Mouse (Mus musculus) forebrain, embryonic 12.5 days (tissue): ENCODE data around the gene Smim17. TPM values are rescaled to one million over a fixed set of nuclear protein-coding genes. Genes with fewer than 3 reads are reported as not detected.

Source experiments
- ATAC-seq: fragments of 200-750 bp; cut with Nextera tagmentation; 2 replicates; pipeline ENCODE4 v1.8.0; 2017; ENCODE audit warnings: moderate TSS enrichment; ENCODE audit not compliant: low FRiP score
- H3K27ac ChIP-seq: fragments of 300-500 bp; sonication (generic); 2 replicates; pipeline ENCODE4 v1.5.1; 2016; ENCODE audit warnings: mild to moderate bottlenecking
- H3K27me3 ChIP-seq: fragments of 300-500 bp; sonication (generic); 2 replicates; pipeline ENCODE4 v1.6.1; 2016; ENCODE audit warnings: mild to moderate bottlenecking
- H3K36me3 ChIP-seq: fragments of 300-500 bp; sonication (generic); replicated peaks from 2 replicates; pipeline ENCODE4 v1.6.1; 2016; ENCODE audit warnings: mild to moderate bottlenecking
- H3K4me1 ChIP-seq: fragments of 300-500 bp; sonication (generic); 2 replicates; pipeline ENCODE4 v1.6.1; 2016
- H3K4me2 ChIP-seq: fragments of 300-500 bp; sonication (generic); 2 replicates; pipeline ENCODE4 v1.6.1; 2016; ENCODE audit warnings: mild to moderate bottlenecking, moderate library complexity
- H3K4me3 ChIP-seq: fragments of 300-500 bp; sonication (generic); replicated peaks from 2 replicates; pipeline ENCODE4 v1.5.1; 2016; ENCODE audit warnings: mild to moderate bottlenecking
- H3K9ac ChIP-seq: fragments of 300-500 bp; sonication (generic); 2 replicates; pipeline ENCODE4 v1.6.1; 2016; ENCODE audit warnings: mild to moderate bottlenecking
- H3K9me3 ChIP-seq: fragments of 300-500 bp; sonication (generic); 2 replicates; pipeline ENCODE4 v1.6.1; 2016
- WGBS: fragments of 180-500 bp; shearing (Covaris S2); methylation state at CpG from one replicate; pipeline ENCODE4 v1.1.7; 2016; 5-methylcytosine and 5-hydroxymethylcytosine counted together
- polyA plus RNA-seq: library from polyadenylated mRNA; unstranded; fragments of >200 nt; fragmentation: Nextera tagmentation; extraction: Ambion mirVana; gene quantifications from 2 replicates; pipeline ENCODE4 v1.2.1, GENCODE M21; 2016

The Smim17 gene
- polyA plus RNA-seq, 1 experiment from 2014 or later, result 0.82 TPM

- no peak overlapping the region for H3K27ac ChIP-seq
- H3K9me3 ChIP-seq, result no peaks in the 10 kb centered on the region
- H3K4me1 ChIP-seq, result no peaks in the 10 kb centered on the region
- WGBS, result 90% methylated on average over 3 of the region's 3 CpGs
- ATAC-seq, result no peak
- no peaks in the 10 kb centered on the region for H3K27me3 ChIP-seq
- no peak overlapping the region for H3K4me2 ChIP-seq
- no peak overlapping the region for H3K4me3 ChIP-seq
- H3K36me3 ChIP-seq, result no peaks in the 10 kb centered on the region; the same call in 1 of the 2 replicates
- no peak overlapping the region for H3K9ac ChIP-seq
Observed at GRCm38 (mm10) chr7:6372993-6373392, 25.5 kb upstream of the Smim17 start.

GRCm38 (mm10) chr7:6378441-6378840 lies 20.1 kb upstream of the Smim17 start:
- Histone ChIP-seq H3K9ac (no peak overlapping the region), H3K4me1 (peaks cover 12% of the 10 kb centered on the region; the same call in 1 of the 2 replicates), H3K9me3 (no peaks in the 10 kb centered on the region), H3K27me3 (no peaks in the 10 kb centered on the region), H3K4me3 (no peak overlapping the region), H3K36me3 (no peaks in the 10 kb centered on the region; the same call in 1 of the 2 replicates), H3K27ac (no peak overlapping the region), H3K4me2 (no peak overlapping the region)
- no peak for ATAC-seq
- WGBS, result 88% methylated on average over 8 of the region's 8 CpGs

DNA sequence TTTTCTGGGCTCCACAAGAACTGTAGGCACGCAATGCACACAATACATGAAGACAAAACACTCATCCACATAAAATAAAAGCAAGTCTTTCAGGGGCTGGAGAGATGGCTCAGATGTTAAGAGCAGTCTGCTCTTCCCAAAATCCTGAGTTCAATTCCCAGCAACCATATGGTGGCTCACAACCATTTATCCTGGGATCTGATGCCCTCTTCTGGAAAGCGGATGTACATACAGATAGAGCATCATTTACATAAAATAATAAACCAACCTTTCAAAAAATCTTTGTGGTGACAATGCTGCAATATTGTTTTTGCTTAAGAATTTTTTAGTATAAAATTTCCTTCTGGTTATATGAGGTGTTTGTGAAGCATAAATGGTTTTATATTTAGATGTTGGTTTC lies 17.1 kb upstream of the Smim17 start:
- no peak overlapping the region for H3K4me2 ChIP-seq
- H3K36me3 ChIP-seq, result 0 out of 2 replicates have a peak, but pooled peaks cover 3% of the 10 kb centered on the region
- no peak overlapping the region for H3K4me3 ChIP-seq
- H3K4me1 ChIP-seq, result peaks cover 24% of the 10 kb centered on the region
- WGBS, result 84% methylated on average over 2 of the region's 2 CpGs
- H3K27ac ChIP-seq, result no peak overlapping the region
- H3K27me3 ChIP-seq, result no peaks in the 10 kb centered on the region
- no peak overlapping the region for H3K9ac ChIP-seq
- H3K9me3 ChIP-seq, result no peaks in the 10 kb centered on the region
- no peak for ATAC-seq

DNA sequence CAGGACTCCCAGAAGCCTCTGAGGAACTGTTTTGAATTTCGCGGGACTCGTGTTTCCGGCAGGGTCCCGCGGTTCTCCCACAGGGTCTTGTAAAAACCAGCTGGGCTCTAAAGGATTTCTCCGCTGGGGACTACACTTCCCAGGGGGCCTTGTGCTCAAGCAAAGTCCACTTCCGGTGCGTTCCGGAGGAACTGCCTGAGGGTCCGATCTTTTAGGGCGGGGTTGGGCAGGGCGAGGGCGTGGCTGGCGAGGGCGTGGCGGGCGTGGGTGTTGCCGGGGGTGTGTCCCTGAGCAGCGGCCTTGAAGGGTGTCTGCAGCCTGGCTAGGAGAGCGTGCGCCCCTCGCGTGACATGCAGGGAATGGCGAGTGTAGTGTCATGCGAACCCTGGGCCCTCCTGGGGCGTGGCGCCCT lies 15.5 kb upstream of the Smim17 start, which contains the start of gene Zfp28:
TSS of gene Zfp28 (plus strand) at position 252 of the 412 bp plus-strand sequence.
- Histone ChIP-seq H3K36me3 (peaks cover 10% of the 10 kb centered on the region; the same call in 1 of the 2 replicates), H3K27ac (peak within 1 kb of the TSS; percentile 20; the same call in 1 of the 2 replicates), H3K4me1 (peaks cover 24% of the 10 kb centered on the region), H3K9ac (peak within 1 kb of the TSS; percentile 69), H3K27me3 (no peaks in the 10 kb centered on the region), H3K4me3 (peak within 1 kb of the TSS; percentile 65), H3K4me2 (peak within 1 kb of the TSS; percentile 81), H3K9me3 (no peaks in the 10 kb centered on the region)
- ATAC-seq, result peak; percentile 96
- under 1% methylated on average over 28 of the region's 28 CpGs for WGBS

DNA sequence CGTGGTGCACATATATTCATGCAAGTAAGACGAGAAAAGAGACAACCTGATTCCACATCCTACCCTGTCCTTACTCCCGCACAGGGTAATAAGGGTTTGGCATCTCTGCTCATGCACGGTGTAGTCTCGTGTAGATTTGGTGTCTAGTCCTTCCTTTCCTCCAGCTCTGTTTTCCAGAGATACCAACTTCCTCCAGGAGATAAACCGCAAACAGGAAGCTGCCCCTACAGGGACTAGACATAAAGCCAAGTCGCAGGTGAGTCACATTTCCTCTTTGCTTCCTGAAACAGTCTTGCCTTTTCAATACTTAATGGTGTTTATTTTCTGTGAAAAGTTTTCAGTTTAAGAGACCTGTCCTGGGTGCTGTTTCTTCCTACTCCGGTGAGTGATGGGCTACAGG lies 14.5 kb upstream of the Smim17 start:
- 74% methylated on average over 8 of the region's 8 CpGs for WGBS
- H3K27me3 ChIP-seq, result no peaks in the 10 kb centered on the region
- H3K36me3 ChIP-seq, result peaks cover 14% of the 10 kb centered on the region; the same call in 1 of the 2 replicates
- no peaks in the 10 kb centered on the region for H3K9me3 ChIP-seq
- H3K4me1 ChIP-seq, result peaks cover 24% of the 10 kb centered on the region
- H3K4me3 ChIP-seq, result peak overlapping the region; percentile 65
- peak overlapping the region; percentile 69; the same call in 1 of the 2 replicates for H3K9ac ChIP-seq
- H3K27ac ChIP-seq, result no peak overlapping the region
- ATAC-seq, result no peak
- peak overlapping the region; percentile 81 for H3K4me2 ChIP-seq

DNA sequence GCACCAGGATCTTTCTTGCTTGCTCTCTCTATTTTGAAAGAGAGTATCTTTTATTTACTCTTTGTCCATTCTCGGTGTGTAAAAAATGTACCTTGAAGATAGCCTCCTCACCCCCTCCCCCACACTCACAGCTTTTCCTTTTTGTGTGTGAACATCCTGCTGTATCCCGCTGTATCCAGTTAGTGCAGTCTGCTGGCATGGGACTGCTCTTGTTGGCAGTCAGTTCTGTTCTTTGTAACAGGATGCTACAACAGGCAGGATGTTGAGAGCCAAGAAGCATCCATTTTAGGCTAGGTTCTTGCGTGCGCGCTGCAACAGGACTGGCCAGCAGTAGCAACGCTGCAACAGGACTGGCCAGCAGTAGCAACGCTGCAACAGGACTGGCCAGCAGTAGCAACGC lies 11.5 kb upstream of the Smim17 start:
- ATAC-seq, result no peak
- H3K9me3 ChIP-seq, result no peaks in the 10 kb centered on the region

DNA sequence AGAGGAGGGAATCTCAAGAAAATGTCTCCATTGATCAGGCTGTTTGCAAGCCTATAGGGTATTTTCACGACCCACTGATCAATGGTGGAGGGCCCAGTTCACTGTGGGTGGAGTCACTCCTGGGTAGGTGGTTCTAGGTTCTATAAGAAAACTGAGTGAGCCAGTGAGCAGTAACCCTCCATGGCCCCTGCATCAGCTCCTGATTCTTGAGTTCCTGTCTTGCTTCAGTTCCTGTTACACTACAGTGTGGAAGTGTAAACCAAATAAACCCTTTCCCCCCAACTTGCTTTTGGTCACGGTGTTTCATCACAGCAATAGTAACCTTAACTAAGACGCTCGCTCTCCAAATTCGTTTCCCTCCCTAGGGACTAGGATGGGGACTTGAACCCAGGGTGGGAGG lies 9.5 kb upstream of the Smim17 start:
- Histone ChIP-seq H3K27ac (no peak overlapping the region), H3K9ac (no peak overlapping the region), H3K4me2 (no peak overlapping the region), H3K9me3 (no peaks in the 10 kb centered on the region), H3K36me3 (peaks cover 60% of the 10 kb centered on the region), H3K27me3 (no peaks in the 10 kb centered on the region), H3K4me1 (peaks cover 7% of the 10 kb centered on the region), H3K4me3 (no peak overlapping the region)
- ATAC-seq, result no peak
- WGBS, result 93% methylated on average over 5 of the region's 5 CpGs

More for the DNA sequence above, 11.5 kb upstream of the Smim17 start:
- 96% methylated on average over 8 of the region's 8 CpGs for WGBS
- peaks cover 41% of the 10 kb centered on the region for H3K36me3 ChIP-seq
- no peaks in the 10 kb centered on the region for H3K27me3 ChIP-seq
- peaks cover 22% of the 10 kb centered on the region for H3K4me1 ChIP-seq
- H3K27ac ChIP-seq, result no peak overlapping the region
- H3K4me3 ChIP-seq, result no peak overlapping the region
- no peak overlapping the region for H3K9ac ChIP-seq
- H3K4me2 ChIP-seq, result no peak overlapping the region

- Histone ChIP-seq H3K9me3 (no peaks in the 10 kb centered on the region), H3K27me3 (no peaks in the 10 kb centered on the region), H3K9ac (no peak overlapping the region), H3K4me2 (no peak overlapping the region), H3K36me3 (peaks cover 65% of the 10 kb centered on the region), H3K4me3 (no peak overlapping the region), H3K27ac (no peak overlapping the region), H3K4me1 (peaks cover 2% of the 10 kb centered on the region)
- WGBS, result 72% methylated on average over 5 of the region's 5 CpGs
- no peak for ATAC-seq
Observed at GRCm38 (mm10) chr7:6389449-6389848, 9.1 kb upstream of the Smim17 start.

DNA sequence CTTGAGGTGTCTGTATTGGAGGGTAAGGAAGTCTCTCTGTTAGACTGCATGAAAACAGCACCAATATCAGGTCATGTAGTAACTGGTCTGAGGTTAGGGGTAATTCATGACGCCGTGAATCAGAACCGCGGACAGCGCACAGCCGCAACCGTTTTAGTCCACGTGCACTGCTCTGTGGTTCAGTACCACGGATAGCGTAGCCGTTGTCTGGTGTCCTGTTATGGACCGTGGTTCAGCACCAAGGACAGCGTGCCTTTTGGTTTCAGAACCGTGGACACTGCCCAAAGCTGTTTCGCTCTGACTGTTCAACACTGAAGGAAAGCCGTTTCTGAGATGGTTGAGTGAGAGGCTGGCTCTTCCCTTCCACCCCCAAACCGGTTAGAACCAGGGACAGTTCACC lies 11.5 kb downstream of the Smim17 start, which contains the start of gene Gm20715:
TSS of gene Gm20715 (plus strand) at position 235 of the 400 bp plus-strand sequence.
- no peak within 1 kb of the TSS for H3K27ac ChIP-seq
- no peak within 1 kb of the TSS for H3K4me3 ChIP-seq
- WGBS, result 3% methylated on average over 17 of the region's 17 CpGs
- H3K4me2 ChIP-seq, result no peak within 1 kb of the TSS
- no peaks in the 10 kb centered on the region; the same call in 1 of the 2 replicates for H3K27me3 ChIP-seq
- H3K4me1 ChIP-seq, result peaks cover 3% of the 10 kb centered on the region; the same call in 1 of the 2 replicates
- no peaks in the 10 kb centered on the region for H3K36me3 ChIP-seq
- peak; percentile 83 for ATAC-seq
- no peaks in the 10 kb centered on the region for H3K9me3 ChIP-seq
- H3K9ac ChIP-seq, result no peak within 1 kb of the TSS

DNA sequence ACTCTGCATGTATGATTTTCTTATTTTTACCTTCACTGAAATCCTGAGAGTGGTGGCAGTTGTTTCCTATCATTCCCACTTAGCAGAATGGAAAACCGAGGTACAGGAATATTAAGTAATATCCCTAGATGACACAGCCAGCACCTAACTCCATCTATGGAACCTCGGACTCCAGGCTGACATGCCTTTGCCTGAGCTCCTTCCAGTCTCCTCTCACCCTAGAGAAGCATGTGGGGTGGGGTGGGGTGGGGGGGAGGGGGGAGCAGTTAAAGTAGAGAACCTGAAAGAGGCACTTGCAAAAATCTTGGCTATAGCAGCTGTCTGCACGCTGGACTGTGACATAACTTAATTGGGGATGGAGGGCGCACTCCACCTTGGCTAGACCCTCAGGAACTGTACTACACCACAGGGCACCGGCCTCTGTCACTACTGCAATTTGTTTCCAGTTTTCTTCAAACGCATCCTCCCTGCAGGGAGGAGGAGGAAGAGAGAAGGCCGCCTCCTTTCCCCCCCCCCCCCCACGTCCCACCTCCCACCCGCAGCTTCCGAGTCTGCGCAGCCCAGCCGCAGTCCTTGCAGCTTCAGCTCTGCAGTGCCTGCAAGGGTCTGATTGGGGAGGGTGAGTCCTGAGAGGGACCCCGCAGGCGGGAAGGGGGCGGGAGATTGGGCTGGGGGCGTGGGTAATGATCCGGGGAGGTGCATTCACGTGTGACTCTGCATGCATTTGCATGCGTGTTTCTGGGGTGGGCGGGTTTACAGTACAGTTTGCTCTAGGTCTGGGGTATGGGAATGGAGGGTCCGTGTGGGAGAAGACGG lies 16.3 kb downstream of the Smim17 start:
- H3K4me3 ChIP-seq, result peak overlapping the region; percentile 28
- 0 out of 2 replicates have a peak overlapping the region, but pooled peaks have one; percentile 38 for H3K9ac ChIP-seq
- WGBS, result 6% methylated on average over 21 of the region's 22 CpGs

DNA sequence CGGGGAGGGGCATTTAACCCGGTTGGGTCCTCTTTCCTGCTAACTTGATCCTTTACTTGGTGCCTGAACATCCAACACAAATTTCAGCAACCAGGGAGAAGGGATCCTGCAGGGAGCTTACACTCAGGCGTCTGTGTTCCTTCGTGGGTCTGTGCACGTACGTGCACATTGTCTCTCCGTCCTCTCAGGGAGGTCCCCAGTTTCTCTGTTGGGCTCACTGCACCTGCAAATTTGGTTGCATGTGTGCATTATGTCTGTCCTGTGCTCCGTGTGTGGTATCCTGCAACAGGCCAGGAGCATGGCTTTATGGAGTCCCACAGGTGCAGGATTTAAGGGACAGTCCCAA lies 16.9 kb downstream of the Smim17 start:
- Histone ChIP-seq H3K4me2 (peak overlapping the region; percentile 51), H3K27ac (no peak overlapping the region), H3K9me3 (no peaks in the 10 kb centered on the region), H3K9ac (no peak overlapping the region), H3K36me3 (no peaks in the 10 kb centered on the region), H3K27me3 (no peaks in the 10 kb centered on the region; the same call in 1 of the 2 replicates), H3K4me3 (peak overlapping the region; percentile 28), H3K4me1 (peaks cover 5% of the 10 kb centered on the region; the same call in 1 of the 2 replicates)
- ATAC-seq, result peak; percentile 23; the same call in 1 of the 2 replicates
- 16% methylated on average over 8 of the region's 8 CpGs for WGBS

More for the DNA sequence above, 16.3 kb downstream of the Smim17 start:
- Histone ChIP-seq H3K27me3 (no peaks in the 10 kb centered on the region; the same call in 1 of the 2 replicates), H3K9me3 (no peaks in the 10 kb centered on the region), H3K27ac (no peak overlapping the region), H3K4me2 (peak overlapping the region; percentile 51), H3K4me1 (peaks cover 5% of the 10 kb centered on the region; the same call in 1 of the 2 replicates), H3K36me3 (no peaks in the 10 kb centered on the region)
- peak; percentile 70 for ATAC-seq

DNA sequence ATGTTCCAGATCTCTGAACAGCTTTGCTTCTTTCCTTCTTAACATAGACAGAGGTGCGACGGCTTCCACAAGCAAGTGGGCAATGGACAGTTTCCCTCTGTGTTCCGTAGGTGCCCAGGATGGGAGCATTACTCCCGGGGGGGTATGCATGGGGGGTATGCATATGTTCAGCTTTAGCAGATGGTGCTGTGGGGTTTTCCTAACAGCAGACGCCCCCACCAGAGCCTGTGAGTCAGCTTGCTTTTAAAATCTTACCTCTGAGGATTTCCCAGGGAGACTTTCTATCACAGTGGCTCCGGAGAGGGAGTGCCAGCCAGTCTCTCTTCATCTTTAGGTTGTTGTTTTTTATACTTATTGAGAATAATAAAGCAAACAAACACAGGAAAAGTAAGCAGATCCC lies 21.4 kb downstream of the Smim17 start:
- H3K9ac ChIP-seq, result no peak overlapping the region
- H3K9me3 ChIP-seq, result no peaks in the 10 kb centered on the region
- H3K27me3 ChIP-seq, result no peaks in the 10 kb centered on the region; the same call in 1 of the 2 replicates
- no peak overlapping the region for H3K4me3 ChIP-seq
- H3K4me1 ChIP-seq, result peaks cover 3% of the 10 kb centered on the region; the same call in 1 of the 2 replicates
- no peak overlapping the region for H3K4me2 ChIP-seq
- no peak overlapping the region for H3K27ac ChIP-seq
- no peak for ATAC-seq
- WGBS, result 78% methylated on average over 6 of the region's 6 CpGs
- no peaks in the 10 kb centered on the region for H3K36me3 ChIP-seq
